Mouse (Mus musculus) adrenal gland, adult 8-10 months (tissue): ENCODE data around the gene Cilp2. TPM values are rescaled to one million over a fixed set of nuclear protein-coding genes. Genes with fewer than 3 reads are reported as not detected.

Experiments used
- DNase-seq: peaks from one replicate; pipeline ENCODE4 v3.0.0; 2022
- total RNA-seq, 4 experiments: library from RNA; stranded (reverse); gene quantifications; 2 replicates each; pipeline ENCODE4 v1.2.4; 2022

The Cilp2 gene
- under 1 TPM in 2 of 4 experiments, not detected in 2; 0.06 to 0.08 TPM for total RNA-seq

DNA sequence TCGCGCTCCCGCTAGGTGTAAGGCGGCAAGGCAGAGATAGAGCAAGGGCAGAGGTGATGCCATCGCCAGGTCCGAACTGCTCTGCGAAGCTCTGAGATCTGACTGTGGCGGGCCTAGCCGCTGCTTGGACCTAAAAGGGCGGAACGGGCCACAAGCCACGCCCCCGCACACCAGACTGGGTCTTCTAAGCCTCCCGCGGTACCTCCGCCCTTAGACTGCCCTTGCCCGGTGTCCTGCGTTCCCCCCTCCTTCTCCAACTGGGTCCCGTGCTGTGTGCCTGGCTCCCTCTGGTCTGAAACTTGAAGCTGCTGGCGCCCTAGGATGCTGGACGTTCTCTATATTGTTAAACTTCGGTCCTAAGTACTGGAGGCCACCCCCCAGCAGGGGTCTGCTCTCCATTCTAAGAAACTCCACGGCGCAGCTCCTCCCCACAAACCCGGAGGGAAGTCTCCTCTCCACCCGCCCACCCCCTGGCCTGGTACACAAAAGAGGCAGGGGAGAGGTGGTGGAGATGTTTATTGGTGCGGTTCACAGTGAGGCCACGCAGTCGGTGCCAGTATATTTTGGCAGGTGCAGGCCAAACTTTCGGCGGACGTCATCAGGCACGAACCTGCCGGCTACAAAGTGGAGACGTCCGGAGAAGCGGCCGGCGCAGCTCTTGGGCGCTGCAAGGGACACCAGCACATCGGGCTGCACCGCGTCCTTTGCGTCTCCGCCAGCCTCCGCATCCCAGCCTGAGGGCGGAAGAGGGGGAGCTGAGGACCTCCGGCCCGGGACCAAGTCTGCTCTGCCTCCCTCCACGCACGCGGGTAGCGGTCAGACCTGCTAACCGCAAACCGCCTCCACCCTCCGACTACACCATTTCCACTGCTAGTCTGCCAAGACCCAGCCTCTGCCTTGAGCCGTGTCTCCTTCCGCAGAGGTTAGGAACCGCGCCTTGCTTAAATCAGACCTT is at the start of gene Cilp2:
TSS of gene Cilp2 (minus strand) at position 399 of the 955 bp plus-strand sequence.
- no peak for DNase-seq

DNA sequence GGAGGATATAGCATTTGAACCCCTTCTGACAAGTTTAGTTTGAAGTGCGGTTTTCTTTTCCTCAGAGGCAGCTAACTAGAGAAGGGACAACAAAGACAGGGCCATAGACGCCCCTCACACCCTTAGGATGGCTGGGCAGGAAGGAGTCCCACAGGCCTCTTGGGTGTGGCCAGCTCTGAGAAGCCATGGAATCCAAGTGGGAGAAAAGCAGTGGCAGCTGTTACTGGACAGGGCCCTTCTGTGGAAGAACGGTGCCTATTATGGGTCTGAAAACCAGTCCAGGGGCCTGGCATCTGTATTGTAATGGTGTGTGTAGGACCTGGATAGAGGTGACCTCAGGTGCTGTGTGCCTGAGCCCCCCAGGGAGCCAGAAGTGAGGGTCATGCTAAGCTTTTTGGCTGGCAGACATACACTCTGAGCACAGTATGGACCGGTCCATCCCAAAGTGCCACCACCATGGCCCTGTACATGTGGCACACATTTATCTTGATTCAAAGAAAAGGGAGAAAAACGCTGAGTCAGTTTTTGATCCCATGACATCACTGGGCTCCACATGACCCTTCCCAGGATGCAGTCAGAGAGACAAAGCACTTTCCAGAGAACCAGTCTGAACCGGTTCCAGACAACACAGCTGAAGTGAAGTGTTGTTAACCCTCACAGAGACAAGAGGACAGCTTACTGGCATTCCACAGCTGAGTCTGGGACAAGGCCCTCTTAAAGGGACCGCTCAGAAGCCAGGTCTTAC is 48.7 kb upstream of the Cilp2 start:
- DNase-seq = no peak

DNA sequence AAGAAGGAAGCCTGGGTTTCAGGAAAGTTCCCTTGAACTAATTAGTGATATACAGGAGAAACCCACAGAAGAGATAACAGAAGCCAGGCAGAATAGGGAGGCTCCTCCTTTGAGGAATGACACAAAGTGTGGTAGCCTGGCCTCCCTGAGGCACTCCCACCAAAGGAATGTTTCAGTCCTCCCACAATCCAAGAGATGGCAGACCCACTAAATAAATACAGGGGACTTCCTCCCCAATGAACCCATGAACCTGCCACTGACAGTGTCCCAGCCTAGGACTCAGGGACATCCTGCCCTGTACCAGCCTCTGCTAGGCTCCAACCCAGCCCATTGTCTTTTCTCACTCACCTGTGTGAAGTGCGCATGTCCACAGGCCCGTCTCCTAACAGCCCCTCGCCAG is 47.9 kb upstream of the Cilp2 start:
- DNase-seq = no peak

DNA sequence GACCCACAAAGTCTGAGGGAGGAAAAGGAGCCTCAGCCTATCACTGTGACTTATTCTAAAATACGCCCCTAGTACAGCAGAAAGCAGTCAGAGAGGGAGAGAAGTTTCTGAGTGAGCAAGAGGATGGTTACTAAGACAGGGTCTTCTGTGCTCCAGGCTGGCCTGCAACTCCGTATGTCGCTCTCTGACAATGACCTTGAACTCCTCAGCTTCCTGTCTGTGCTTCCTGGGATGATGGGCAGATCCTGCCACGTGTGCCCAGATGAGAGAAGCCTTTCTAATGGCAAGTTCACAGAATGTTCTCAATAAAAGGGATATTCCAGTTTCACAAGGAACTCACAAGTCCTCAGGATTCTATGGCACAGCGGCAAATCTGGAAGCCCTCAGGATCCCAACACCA is 47.1 kb upstream of the Cilp2 start:
- no peak for DNase-seq

DNA sequence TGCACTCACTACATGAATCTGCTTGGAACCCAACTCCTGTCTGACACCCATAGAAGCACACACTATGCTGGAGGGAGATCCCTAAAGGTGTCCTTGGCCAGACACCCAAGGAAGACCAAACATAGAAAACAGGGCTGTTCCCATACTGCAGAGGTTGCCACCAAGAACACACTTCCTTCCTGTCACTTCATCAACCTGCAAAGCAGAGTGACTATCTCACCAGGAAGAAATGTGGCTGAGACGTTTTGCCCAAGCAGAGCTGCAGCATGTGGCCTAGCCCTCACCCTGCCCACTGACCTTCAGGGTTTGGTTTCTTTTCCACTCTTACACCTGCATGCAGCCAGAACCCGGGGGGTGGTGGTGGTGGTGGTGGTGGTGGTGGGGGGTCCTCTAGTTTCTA is 46.3 kb upstream of the Cilp2 start:
- DNase-seq = no peak

DNA sequence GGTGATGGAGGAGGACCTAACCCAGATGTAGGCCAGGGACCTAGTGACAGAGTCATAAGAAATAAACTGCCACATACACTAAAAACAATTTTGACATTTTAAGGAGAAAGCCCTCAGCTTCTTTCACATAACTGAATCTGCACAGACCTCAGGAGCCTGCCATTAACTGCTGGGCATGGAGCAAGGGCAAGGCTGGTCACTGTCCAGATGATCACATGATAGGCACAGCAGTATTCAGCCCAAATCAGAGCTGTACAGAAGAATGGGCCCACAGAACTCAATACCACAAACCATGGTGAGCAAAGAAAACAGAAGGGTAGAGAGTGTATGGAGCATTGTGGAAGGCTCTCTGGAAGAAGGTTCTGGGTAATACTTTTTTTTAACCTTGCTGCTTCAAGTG is 39.4 kb upstream of the Cilp2 start:
- no peak for DNase-seq

DNA sequence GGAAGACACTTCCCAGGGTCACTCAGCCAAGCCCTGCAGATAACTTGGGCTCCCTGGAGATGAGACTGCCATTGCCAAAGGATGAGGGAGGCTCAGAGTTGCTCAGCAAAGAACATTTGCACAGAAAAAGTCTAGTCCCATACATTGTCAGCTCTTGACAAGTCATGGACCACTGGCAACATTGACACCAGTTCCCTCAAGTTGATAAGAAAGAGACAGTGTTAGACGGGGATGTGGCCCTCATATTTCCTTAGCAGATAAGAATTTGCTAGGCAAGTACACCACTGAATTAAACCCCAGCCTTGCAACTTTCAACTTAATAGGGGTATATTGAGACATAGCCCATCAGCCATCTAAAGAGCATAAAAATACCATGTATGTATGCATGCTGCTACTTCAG is 36.5 kb upstream of the Cilp2 start:
- DNase-seq = no peak

DNA sequence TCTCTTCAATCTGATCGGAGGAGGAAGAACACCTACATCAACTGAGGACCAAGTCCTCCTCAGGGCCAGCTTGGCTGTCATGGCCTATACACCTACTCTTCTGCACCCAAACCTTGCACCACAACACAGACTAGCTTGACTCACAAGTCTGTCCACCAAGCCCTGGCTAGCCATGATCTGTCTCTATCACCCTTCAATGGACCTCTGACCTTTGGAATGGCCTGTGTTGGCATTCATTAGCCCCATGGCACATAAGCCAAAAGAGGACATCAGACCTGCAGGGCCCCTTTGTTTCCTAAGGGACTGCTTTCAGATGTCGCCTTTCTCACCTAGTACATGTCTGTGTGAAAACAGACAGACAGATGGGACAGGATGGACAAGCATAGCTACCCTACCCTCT is 33.7 kb upstream of the Cilp2 start:
- DNase-seq = no peak

DNA sequence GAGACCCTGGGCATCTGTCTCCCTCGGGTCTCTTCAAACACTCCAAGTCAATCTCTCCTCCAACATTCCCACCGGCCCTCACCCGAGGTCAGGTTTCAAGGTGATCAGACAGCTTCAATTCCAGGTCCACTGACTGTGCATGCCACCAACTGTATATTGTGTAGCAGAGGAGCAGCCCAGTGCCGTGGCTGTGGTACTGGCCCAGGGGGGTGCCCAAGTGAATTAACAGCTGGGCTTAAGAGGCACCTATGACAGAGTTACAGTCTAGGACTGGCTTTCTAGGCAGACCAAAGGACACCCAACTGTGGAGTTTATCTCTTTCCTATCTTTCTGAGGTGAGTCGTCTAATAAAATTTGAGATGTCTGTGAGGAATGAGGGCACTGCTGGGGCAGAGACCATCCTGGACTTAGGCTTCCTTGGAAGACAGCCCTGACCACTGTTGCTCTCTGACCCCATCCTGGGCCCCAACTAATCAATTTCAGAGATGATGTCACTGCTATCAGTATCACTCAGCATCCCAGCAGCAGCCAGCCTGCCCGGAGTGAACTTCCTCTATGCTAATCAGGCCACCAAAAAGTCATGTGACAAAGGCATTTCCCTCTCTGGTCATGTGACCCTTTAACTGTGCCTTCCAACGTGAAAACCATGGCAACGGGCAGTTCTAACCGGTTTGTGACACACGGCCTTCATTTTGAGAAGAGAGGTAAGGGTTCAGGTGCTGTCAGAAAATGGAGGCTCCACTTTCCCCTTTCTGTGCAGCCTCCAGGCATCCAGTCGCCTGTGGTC is 32.6 kb upstream of the Cilp2 start:
- peak; percentile 56 for DNase-seq

DNA sequence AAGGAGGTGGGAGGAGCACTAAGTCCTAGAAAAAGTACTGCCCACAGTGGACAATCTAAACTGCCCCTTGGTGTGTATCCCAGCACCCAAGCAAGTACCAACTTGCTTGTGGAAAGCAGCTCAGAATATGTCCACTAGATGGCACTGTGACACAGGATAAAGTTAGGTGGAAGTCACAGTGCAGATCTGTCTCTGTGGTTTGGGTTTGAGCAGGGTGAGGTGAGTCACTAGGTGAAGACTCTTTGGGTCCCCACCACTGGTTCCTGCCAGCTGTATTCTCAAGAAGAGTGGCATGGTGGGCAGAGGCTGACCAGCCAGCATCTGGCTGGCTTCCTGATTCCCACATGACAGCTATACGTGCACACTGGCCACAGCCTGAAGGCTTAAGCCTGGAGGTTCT is 31.5 kb upstream of the Cilp2 start:
- peak; percentile 76 for DNase-seq

DNA sequence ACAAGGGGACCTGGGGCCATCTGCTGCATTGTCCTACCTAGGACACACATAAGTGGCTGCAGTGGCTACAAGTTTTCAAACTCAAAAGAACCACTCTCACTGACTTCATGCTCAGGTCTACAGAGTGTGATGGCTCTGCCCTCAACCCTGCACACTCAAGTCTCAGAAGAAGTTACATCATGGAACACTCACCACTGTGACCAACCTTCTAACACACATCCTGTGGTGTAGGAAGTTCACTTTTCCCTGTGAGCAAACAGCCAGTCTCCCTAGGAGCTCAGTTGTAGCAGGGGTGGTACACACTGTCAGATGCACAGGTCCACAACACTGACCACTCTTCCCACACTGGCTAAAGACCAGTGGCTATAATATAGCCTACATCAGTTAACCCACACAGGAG is 31.0 kb upstream of the Cilp2 start:
- no peak for DNase-seq

DNA sequence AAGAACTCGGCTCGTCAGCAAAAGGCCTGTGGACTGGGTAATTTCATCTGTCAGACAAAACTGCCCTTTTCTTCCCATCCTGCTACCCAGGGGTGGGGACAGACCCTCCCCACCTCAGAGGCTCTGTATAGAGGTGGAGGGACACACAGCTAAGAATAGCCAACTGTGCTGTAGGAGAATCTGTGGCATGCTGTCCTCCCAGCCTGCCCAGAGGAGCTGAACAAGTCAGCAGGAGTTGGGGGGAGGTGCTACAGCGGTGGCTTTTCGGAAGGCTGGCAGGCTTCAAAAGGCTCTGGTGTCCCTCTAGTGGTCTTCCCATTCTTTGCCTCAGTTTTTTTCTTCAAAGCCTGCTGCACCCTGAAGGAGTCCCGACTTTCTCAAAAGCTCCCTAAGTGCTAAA is 28.3 kb upstream of the Cilp2 start:
- DNase-seq = no peak

DNA sequence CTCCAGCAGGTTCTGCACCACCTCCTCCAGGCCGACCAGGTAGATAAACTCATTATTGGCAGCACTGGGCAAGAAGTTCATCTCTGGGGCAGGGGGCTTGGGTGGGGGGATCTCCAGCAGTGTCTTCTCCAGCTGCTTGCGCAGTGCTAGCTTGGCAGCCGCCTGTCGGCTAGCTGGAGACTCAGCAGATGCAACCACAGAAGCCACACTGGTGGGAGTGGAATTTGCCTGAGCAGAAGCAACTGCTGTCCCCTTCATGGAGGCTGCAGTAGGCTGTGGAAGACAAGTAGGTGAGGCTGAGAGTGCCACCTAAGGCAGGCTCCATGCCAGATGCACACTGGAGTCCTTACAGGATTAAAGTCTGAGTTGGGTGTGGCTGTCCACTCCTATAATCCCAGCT is 27.0 kb upstream of the Cilp2 start:
- no peak for DNase-seq

DNA sequence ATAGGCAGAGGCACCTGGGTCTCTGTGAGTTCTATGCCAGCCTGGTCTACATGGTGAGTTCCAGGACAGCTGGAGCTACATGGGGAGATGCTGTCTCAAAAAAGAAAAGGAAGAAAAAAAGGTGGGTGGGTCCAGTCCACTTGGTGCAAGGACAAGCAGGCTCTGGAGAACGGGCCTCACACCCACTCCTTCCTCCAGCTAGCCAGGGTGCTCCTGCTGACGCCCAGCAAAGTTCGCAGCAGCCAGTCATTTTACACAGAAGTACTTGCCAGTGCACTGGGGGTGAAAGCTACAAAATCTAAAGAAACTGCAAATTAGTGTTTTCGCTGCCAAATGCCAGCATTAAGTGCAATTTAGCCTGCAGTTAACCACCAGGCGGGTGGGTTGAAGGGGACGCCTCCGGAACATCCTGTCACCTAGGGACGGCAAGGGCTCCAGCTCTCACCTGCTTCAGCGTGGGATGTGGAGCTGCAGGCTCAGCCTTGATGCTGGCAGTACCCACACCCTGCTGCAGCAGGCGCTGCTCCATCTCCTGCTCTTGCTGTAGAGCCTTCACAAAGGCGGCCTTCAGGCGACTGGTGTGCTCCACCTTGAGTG is 25.1 kb upstream of the Cilp2 start:
- no peak for DNase-seq

DNA sequence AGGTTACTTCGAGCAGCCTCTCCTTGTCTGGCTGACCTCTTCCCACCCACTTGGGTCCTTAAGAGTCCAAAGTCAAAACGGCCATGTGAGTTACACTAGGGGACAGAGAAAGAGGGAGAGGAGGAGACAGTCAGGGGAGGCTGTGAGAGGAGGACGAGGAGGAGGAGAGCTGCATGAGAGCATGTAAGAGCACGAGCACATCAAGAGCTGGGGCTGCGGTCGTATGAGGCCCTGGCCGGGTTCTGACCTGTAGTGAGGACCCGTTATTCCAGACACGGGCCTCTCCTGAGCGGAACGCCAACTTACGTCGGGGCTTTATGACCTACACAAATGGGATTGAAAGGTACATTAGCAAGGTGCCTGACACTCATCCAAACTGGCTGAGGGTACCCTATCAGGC is 24.4 kb upstream of the Cilp2 start:
- no peak for DNase-seq

DNA sequence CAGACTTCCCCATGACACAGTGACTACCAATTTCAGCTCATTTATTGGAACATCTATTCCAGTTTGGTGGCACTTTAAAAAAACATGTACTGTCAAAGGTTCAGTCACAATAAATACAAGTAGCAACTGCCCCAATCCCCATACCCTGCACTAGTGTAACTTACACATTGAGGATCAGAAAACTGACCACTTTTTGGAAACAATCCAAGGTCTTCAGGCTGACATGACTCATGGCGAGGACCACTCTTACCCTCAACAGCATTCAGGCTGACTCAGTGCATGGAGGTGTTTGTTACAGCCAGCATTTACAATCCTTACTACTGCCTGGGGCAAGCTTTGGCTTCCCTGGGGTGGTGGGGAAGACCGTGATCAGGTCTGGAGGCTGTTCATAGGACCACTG is 19.6 kb upstream of the Cilp2 start:
- no peak for DNase-seq

DNA sequence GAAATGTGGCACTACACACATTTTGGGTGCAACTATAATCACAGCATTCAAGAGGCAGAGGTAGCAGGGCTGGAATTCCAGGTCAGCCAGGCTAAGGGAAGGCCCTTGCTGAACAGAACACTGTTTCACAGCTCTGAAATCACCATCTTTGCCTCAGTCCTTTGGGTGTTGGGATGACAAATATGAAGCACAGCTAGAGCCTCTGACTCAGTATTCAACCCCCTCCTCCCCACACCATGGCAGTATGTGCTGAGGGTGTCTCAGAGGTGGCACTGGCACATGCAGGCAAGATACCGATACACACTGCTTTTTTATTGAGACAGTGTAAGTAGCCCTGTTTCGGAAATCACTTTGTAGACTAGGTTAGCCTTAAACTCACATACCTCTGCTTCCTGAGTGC is 18.8 kb upstream of the Cilp2 start:
- DNase-seq = no peak

DNA sequence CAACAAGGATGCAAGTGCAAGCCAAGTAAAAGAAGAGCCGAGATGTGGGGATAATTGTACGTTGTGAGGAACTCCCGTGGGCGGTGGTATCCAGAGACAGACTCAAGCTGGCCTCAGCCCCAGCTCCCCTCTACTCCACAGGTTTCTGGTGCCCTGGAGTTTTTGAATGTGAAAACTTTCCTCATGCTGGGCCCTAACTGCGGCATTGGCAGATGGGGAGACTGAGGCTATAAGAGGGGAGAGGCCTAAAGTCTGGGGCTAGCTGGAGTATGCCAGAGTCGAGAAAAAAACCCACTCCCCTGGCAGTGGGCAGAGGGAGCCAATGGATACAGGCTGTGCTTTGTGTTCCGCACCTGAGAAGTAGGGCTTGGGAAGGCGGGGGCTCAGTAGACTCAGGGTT is 16.6 kb upstream of the Cilp2 start:
- DNase-seq = no peak

DNA sequence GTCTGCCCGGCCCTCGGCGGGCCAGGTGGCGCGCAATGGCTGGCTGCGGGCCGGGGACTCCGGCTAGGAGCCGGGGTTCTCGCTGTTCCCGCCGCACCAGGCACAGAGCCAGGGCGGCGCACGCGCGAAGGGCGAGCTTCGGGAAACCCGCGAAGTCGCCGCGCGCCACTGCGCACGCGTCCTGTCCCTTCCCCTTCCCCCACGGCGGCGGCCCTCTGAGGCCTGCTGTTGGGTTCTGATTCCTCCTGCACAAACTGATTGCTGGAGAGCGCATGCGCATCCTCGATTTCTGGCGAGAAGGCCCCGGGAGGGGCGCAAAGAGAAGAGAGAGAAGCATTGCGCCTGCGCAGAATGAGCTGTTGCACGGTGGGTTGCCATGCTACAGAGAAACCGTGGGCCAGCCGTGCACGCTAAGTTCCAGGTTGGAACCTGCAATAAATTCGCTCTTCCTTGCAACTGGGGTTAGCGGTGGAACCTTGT is 15.6 kb upstream of the Cilp2 start:
- DNase-seq = peak; percentile 99

DNA sequence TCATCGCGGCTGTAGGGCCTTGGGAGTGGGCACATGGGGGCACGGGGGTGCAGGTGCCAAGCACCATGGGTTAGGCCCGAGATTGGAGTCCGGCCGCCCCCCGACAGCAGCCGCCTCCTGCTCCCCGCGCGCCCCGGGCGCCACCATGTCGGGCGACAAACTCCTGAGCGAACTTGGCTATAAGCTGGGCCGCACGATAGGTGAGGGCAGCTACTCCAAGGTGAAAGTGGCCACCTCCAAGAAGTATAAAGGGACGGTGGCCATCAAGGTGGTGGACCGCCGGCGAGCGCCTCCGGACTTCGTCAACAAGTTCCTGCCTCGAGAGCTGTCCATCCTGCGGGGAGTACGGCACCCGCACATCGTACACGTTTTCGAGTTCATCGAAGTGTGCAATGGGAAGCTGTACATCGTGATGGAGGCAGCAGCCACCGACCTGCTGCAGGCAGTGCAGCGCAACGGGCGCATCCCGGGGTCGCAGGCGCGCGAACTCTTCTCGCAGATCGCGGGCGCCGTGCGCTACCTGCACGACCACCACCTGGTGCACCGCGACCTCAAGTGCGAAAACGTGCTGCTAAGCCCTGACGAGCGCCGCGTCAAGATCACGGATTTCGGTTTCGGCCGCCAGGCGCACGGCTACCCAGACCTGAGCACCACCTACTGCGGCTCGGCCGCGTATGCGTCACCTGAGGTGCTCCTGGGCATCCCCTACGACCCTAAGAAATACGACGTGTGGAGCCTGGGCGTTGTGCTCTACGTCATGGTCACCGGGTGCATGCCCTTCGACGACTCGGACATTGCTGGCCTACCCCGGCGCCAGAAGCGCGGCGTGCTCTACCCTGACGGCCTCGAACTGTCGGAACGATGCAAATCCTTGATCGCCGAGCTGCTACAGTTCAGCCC is 14.9 kb upstream of the Cilp2 start, which contains the start of the genes Tssk6, Ndufa13 and Yjefn3:
TSS of gene Tssk6 (plus strand) at position 22 of the 900 bp plus-strand sequence.
TSS of gene Ndufa13 (minus strand) at position 396 of the 900 bp plus-strand sequence.
TSS of gene Yjefn3 (minus strand) at position 550 of the 900 bp plus-strand sequence.
- peak; percentile 45 for DNase-seq
